Mouse (Mus musculus) kidney, adult 2 months (tissue): ENCODE measurements at regions not wholly inside any gene's neighbourhood (a gene's known extent, or its start where the extent isn't known, plus 50 kb on each side); places are given as distances from the start of the nearest gene placed in this dataset.

Experiments used
- CTCF ChIP-seq: fragments of 200-500 bp; conservative IDR thresholded peaks from 2 replicates; pipeline ENCODE4 v1.5.1; 2011; ENCODE audit warnings: low read depth, mild to moderate bottlenecking, control low read depth, low read length, moderate library complexity, mixed read lengths; ENCODE audit not compliant: insufficient read depth, insufficient read length
- POLR2A ChIP-seq: fragments of 200-500 bp; IDR thresholded peaks from one replicate; pipeline ENCODE4 v1.6.1; 2011; ENCODE audit warnings: low read depth, low read length, control low read depth

DNA sequence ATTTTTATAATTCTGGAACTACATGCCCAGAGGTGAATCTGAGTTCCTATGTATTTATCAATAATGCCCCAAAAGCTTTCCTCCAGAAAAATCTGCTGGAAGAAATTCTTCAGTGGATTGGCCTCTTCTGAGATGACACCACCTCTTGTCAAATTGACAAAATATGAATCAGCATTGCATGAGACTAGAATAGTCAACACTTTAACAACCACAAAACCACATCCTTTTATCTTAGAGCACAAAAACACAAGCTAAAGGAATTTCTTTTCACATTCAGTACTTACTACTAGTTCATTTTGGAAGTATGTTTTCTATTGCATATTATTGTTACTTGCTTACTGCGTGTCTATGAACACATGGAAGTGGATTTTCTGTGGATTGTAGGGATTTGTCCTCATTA is 1377.9 kb upstream of the Sel1l start:
- TF ChIP-seq CTCF: no peak
- no peak for TF ChIP-seq POLR2A
